In the genomic region with DNA sequence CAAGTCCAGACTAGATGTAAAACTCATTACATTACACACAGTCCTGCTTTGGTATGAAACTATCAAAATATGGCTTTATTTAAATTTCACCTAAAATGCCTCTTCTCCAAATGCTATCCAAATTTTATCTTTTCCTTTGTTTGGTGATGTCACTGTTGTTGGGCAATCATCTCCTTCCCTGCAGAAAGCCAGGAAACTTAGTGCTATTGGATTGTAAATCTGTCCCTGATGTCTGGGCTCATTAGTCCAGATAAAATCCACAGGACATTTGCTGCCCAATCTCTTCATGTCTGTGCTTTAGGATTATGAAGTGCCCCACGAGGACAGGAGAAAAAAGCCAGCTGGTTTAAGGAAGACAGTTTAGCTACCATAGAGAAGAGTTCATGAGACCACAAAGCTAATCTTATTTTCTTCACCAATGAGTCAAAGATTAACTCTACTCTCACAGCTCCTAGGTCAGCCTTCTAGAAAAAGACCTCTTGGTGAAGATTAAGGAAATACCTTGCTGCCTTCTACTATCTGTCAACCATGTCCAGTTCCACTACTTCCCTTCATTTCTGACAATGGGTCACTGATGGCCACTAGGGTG, we compare ENCODE assay signal across 22 mouse cellular contexts.
"Had no signal": no experiment of that assay in that cellular context is flagged by ENCODE, and none has a peak within 500 bp of the region (broad histone marks: within the 10 kb centered on the region; RNA-seq: fewer than 3 reads in every experiment).

No protein-coding gene starts in this region.

- H3K27ac ChIP-seq: intestine, embryonic 15.5 days; left cerebral cortex, adult 2 months; liver, embryonic 15.5 days; lung, embryonic 15.5 days; midbrain, embryonic 10.5 days; midbrain, embryonic 13.5 days; neural tube, embryonic 13.5 days; stomach, embryonic 15.5 days had no signal

- H3K9ac ChIP-seq: intestine, embryonic 15.5 days; liver, embryonic 15.5 days; lung, embryonic 15.5 days; midbrain, embryonic 13.5 days; neural tube, embryonic 13.5 days; stomach, embryonic 15.5 days had no signal

- ATAC-seq: intestine, embryonic 15.5 days; midbrain, embryonic 13.5 days; midbrain, embryonic 16.5 days had no signal

- H3K4me3 ChIP-seq: intestine, embryonic 15.5 days; left cerebral cortex, adult 2 months; liver, embryonic 15.5 days; lung, embryonic 15.5 days; megakaryocyte, embryonic 14.5 days; midbrain, embryonic 10.5 days; midbrain, embryonic 13.5 days; myocyte; neural tube, embryonic 13.5 days; stomach, embryonic 15.5 days had no signal

- DNase-seq: kidney, adult 11 months; layer of hippocampus, adult 9-11 months; layer of hippocampus, postnatal 36 days; lung, adult 18-20 months; lung, postnatal 10 days; lung, postnatal 36 days; retina, postnatal 1 day; right cerebral cortex, postnatal 25 days; spleen, adult 18-20 months; thymus, postnatal 25 days had no signal

- H3K27me3 ChIP-seq: intestine, embryonic 15.5 days; liver, embryonic 15.5 days; lung, embryonic 15.5 days; megakaryocyte, embryonic 14.5 days; midbrain, embryonic 13.5 days; neural tube, embryonic 13.5 days; stomach, embryonic 15.5 days had no signal

- H3K4me2 ChIP-seq: intestine, embryonic 15.5 days; liver, embryonic 11.5 days; liver, embryonic 15.5 days; lung, embryonic 15.5 days; midbrain, embryonic 13.5 days; neural tube, embryonic 13.5 days; stomach, embryonic 15.5 days had no signal

- H3K9me3 ChIP-seq: intestine, embryonic 15.5 days; liver, embryonic 15.5 days; lung, embryonic 15.5 days; megakaryocyte, embryonic 14.5 days; midbrain, embryonic 10.5 days; midbrain, embryonic 13.5 days; neural tube, embryonic 13.5 days; stomach, embryonic 15.5 days had no signal

- H3K4me1 ChIP-seq: intestine, embryonic 15.5 days; lung, embryonic 15.5 days; midbrain, embryonic 10.5 days; stomach, embryonic 15.5 days had no signal

- H3K36me3 ChIP-seq: intestine, embryonic 15.5 days; stomach, embryonic 15.5 days had no signal
